Mouse (Mus musculus): ENCODE results near the gene Micall2. TPM values are rescaled to one million over a fixed set of nuclear protein-coding genes. Genes with fewer than 3 reads are reported as not detected.

Gene Micall2
- polyA plus RNA-seq, 1 experiment = 7.0 TPM

DNA sequence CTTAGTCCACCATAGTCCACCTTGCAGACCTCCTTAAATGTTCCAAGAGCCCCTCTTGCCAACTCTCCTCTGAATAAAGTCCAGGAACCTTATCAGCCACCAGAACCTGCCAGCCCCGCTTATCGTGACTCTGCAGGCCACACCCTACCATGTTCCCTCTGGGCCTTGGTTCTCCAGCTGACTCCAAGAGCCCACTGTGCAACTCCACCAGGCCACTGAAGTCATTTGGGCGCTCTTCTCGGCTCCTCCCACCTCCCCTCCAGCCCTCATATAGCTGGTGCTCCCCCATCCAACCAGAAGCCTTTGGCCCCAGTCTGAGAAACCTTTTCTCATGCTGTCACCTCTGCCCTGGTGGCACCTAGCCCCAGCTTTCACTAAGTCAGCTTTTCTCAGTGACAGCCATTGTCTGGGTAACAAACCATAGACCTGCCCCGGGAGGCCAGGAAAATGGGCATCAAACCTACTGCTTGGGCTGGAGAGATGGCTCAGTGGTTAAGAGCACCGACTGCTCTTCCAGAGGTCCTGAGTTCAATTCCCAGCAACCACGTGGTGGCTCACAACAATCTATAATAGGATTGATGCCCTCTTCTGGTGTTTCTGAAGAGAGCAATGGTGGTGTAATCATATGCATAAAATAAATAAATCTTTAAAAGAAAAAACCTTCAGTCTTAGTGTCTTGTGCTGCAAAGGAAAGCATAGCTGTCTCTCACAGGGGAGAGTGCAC, 2.6 kb upstream of the Micall2 start:
- Histone ChIP-seq H3K4me3 (ENCODE audit: extremely low read depth, insufficient read depth, insufficient read length) (no peak overlapping the region), H3K36me3 (ENCODE audit: control insufficient read depth, insufficient read depth, low read length) (no peaks in the 10 kb centered on the region), H3K27me3 (ENCODE audit: control insufficient read depth, insufficient read depth, low read length) (0 out of 2 replicates have a peak, but pooled peaks cover 3% of the 10 kb centered on the region), H3K27ac (ENCODE audit: insufficient read depth, low read length) (peak overlapping the region; percentile 10; the same call in 1 of the 2 replicates), H3K4me1 (ENCODE audit: control insufficient read depth, insufficient read depth, insufficient read length) (peaks cover 9% of the 10 kb centered on the region; the same call in 1 of the 2 replicates)
- DNase-seq (ENCODE audit: low read depth in 1 of 2, low spot score in 2 of 2) = no peak
- 75% methylated on average over 7 of the region's 7 CpGs for WGBS
- no peak for TF ChIP-seq CTCF (IDR thresholded peaks at IDR 0.05; ENCODE audit: extremely low read depth, insufficient read depth, insufficient read length, insufficient replicate concordance)
- no peak for TF ChIP-seq POLR2A (IDR thresholded peaks at IDR 0.05; ENCODE audit: low read depth, low read length)

DNA sequence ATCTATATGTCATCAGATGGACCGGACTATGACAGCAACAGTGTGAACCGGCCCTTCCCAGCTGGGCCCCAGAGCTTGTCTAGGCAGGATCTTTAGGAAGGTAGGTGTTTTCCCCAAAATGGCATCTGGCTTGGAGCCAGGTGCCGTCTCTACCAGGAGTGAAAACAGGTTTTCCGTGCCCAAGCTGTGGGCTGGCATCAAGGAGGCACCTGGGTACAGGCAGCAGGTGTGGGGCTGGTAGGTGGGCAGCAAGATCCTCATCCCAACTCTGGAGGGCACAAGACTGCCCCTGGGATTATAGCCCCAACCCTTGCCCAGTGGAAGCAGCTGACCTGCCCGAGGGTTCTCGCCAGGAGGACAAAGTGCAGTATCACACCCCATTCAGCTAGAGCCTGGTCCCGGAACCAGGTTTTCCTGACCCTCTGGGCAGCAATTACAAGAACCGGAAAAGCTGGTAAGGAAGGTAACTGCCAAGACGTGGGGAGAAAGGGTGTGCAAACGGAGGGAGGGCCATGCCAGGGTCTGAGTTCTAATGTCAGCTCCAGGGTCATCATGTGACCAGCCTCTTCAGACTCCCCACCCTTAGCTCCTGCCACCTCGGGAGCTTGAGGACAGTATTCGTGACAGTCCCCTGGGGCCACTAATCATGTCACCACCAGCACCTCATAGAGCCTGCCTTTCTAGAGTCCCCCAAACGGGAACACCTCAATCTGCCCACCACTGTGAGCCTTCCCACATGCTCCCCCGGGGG, 1.9 kb upstream of the Micall2 start:
- Histone ChIP-seq H3K27me3 (ENCODE audit: control insufficient read depth, insufficient read depth, low read length) (0 out of 2 replicates have a peak, but pooled peaks cover 3% of the 10 kb centered on the region), H3K4me3 (ENCODE audit: extremely low read depth, insufficient read depth, insufficient read length) (no peak overlapping the region), H3K4me1 (ENCODE audit: control insufficient read depth, insufficient read depth, insufficient read length) (peaks cover 9% of the 10 kb centered on the region; the same call in 1 of the 2 replicates), H3K36me3 (ENCODE audit: control insufficient read depth, insufficient read depth, low read length) (no peaks in the 10 kb centered on the region), H3K27ac (ENCODE audit: insufficient read depth, low read length) (peak overlapping the region; percentile 10; the same call in 1 of the 2 replicates)
- TF ChIP-seq CTCF (IDR thresholded peaks at IDR 0.05; ENCODE audit: extremely low read depth, insufficient read depth, insufficient read length, insufficient replicate concordance) = no peak
- 78% methylated on average over 14 of the region's 14 CpGs for WGBS
- no peak for DNase-seq (ENCODE audit: low read depth in 1 of 2, low spot score in 2 of 2)

- Histone ChIP-seq H3K27ac (ENCODE audit: insufficient read depth, low read length) (no peak overlapping the region; the same call in 1 of the 2 replicates), H3K27me3 (ENCODE audit: control insufficient read depth, insufficient read depth, low read length) (0 out of 2 replicates have a peak, but pooled peaks cover 3% of the 10 kb centered on the region), H3K36me3 (ENCODE audit: control insufficient read depth, insufficient read depth, low read length) (no peaks in the 10 kb centered on the region), H3K4me1 (ENCODE audit: control insufficient read depth, insufficient read depth, insufficient read length) (peaks cover 14% of the 10 kb centered on the region; the same call in 1 of the 2 replicates), H3K4me3 (ENCODE audit: extremely low read depth, insufficient read depth, insufficient read length) (peak overlapping the region; percentile 14; the same call in 1 of the 2 replicates)
- 18% methylated on average over 10 of the region's 10 CpGs for WGBS
- TF ChIP-seq POLR2A (IDR thresholded peaks at IDR 0.05; ENCODE audit: low read depth, low read length) = no peak
- no peak for TF ChIP-seq CTCF (IDR thresholded peaks at IDR 0.05; ENCODE audit: extremely low read depth, insufficient read depth, insufficient read length, insufficient replicate concordance)
- no peak for DNase-seq (ENCODE audit: low read depth in 1 of 2, low spot score in 2 of 2)
These were observed 386 bp upstream of the Micall2 start for GRCm38 (mm10) chr5:139736504-139736940.

GRCm38 (mm10) chr5:139734746-139735145, 1.4 kb downstream of the Micall2 start:
- DNase-seq (ENCODE audit: low read depth in 1 of 2, low spot score in 2 of 2) = no peak
- 0 out of 2 replicates have a peak, but pooled peaks cover 3% of the 10 kb centered on the region for H3K27me3 ChIP-seq (ENCODE audit: control insufficient read depth, insufficient read depth, low read length)
- peaks cover 14% of the 10 kb centered on the region; the same call in 1 of the 2 replicates for H3K4me1 ChIP-seq (ENCODE audit: control insufficient read depth, insufficient read depth, insufficient read length)
- TF ChIP-seq POLR2A (IDR thresholded peaks at IDR 0.05; ENCODE audit: low read depth, low read length) = no peak
- no peak for TF ChIP-seq CTCF (IDR thresholded peaks at IDR 0.05; ENCODE audit: extremely low read depth, insufficient read depth, insufficient read length, insufficient replicate concordance)
- H3K27ac ChIP-seq (ENCODE audit: insufficient read depth, low read length) = peak overlapping the region; percentile 10; the same call in 1 of the 2 replicates
- WGBS = 27% methylated on average over 7 of the region's 7 CpGs
- H3K4me3 ChIP-seq (ENCODE audit: extremely low read depth, insufficient read depth, insufficient read length) = peak overlapping the region; percentile 11; the same call in 1 of the 2 replicates
- no peaks in the 10 kb centered on the region for H3K36me3 ChIP-seq (ENCODE audit: control insufficient read depth, insufficient read depth, low read length)

DNA sequence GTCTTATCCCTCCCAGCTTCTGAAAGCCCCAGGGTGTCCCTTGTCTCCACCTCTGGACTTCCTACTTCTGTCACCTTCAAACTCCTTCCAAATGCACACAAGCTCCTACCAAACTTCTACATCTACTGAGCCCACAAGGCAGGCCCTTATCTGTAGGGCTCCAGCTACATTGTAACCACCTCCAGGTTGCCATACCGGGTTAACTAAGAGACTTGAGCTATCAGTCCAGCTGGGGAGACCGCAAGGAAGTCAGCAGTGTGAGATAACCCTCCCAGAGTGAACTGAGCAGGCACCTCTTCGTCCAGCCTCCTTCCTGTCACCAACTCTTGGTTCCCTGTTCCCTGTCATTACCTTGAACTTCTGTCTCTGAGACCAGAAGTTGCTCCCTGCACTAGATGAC, 2.1 kb downstream of the Micall2 start:
- TF ChIP-seq POLR2A (IDR thresholded peaks at IDR 0.05; ENCODE audit: low read depth, low read length) (no peak), CTCF (IDR thresholded peaks at IDR 0.05; ENCODE audit: extremely low read depth, insufficient read depth, insufficient read length, insufficient replicate concordance) (no peak)
- no peak for DNase-seq (ENCODE audit: low read depth in 1 of 2, low spot score in 2 of 2)
- Histone ChIP-seq H3K36me3 (ENCODE audit: control insufficient read depth, insufficient read depth, low read length) (no peaks in the 10 kb centered on the region), H3K4me1 (ENCODE audit: control insufficient read depth, insufficient read depth, insufficient read length) (peaks cover 14% of the 10 kb centered on the region; the same call in 1 of the 2 replicates), H3K4me3 (ENCODE audit: extremely low read depth, insufficient read depth, insufficient read length) (no peak overlapping the region), H3K27me3 (ENCODE audit: control insufficient read depth, insufficient read depth, low read length) (0 out of 2 replicates have a peak, but pooled peaks cover 3% of the 10 kb centered on the region), H3K27ac (ENCODE audit: insufficient read depth, low read length) (peak overlapping the region; percentile 36; the same call in 1 of the 2 replicates)
- 6% methylated on average over 3 of the region's 3 CpGs for WGBS

DNA sequence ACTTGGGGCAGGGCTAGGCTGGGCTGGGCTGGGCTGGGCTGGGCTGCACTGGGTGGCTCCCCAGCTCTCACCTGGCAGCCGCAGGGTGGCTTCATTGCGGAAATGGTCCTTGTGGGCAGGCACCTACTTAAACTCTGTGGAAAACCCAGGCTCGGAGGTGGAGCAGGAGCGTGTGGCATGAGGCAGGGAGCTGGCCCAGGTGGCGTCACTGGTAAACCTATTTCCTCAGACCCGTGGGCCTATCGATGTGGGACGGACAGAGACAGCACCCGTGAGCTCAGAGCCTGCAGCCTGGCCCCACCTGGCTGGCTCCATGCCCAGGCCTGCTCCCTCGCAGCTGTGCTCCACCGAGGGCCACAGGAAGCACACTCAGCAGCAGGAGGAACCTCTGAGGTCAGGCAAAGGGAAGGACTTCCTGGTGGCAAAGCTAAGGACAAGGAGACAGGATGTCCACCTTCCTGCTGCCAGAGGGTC, 3.5 kb downstream of the Micall2 start:
- Histone ChIP-seq H3K36me3 (ENCODE audit: control insufficient read depth, insufficient read depth, low read length) (no peaks in the 10 kb centered on the region), H3K27me3 (ENCODE audit: control insufficient read depth, insufficient read depth, low read length) (0 out of 2 replicates have a peak, but pooled peaks cover 3% of the 10 kb centered on the region), H3K4me3 (ENCODE audit: extremely low read depth, insufficient read depth, insufficient read length) (no peak overlapping the region), H3K4me1 (ENCODE audit: control insufficient read depth, insufficient read depth, insufficient read length) (peaks cover 14% of the 10 kb centered on the region; the same call in 1 of the 2 replicates), H3K27ac (ENCODE audit: insufficient read depth, low read length) (0 out of 2 replicates have a peak overlapping the region, but pooled peaks have one; percentile 7)
- no peak for DNase-seq (ENCODE audit: low read depth in 1 of 2, low spot score in 2 of 2)
- TF ChIP-seq POLR2A (IDR thresholded peaks at IDR 0.05; ENCODE audit: low read depth, low read length) = no peak
- TF ChIP-seq CTCF (IDR thresholded peaks at IDR 0.05; ENCODE audit: extremely low read depth, insufficient read depth, insufficient read length, insufficient replicate concordance) = no peak
- WGBS = 14% methylated on average over 11 of the region's 11 CpGs

All from spleen, adult 2 months (tissue).